Mouse (Mus musculus) limb, embryonic 14.5 days (tissue): ENCODE results near the gene Gm20388. TPM values are rescaled to one million over a fixed set of nuclear protein-coding genes. Genes with fewer than 3 reads are reported as not detected.
"Not testable (repeated sequence)": the region's sequence is repeated elsewhere in the genome, so short reads cannot be mapped to it uniquely, and the experiment has no call there.

ENCODE experiments used
- ATAC-seq: fragments of 200-750 bp; cut with Nextera tagmentation; 2 replicates; pipeline ENCODE4 v1.8.0; 2017; ENCODE audit warnings: low read depth, moderate number of reproducible peaks, moderate TSS enrichment; ENCODE audit not compliant: low FRiP score
- DNase-seq: peaks from one replicate; pipeline ENCODE4 v3.0.0-alpha.2; 2015; ENCODE audit warnings: low spot score
- H3K27ac ChIP-seq: fragments of 300-500 bp; sonication (generic); replicated peaks from 2 replicates; pipeline ENCODE4 v1.5.1; 2014; ENCODE audit warnings: low read depth, mild to moderate bottlenecking, low read length, moderate library complexity, mixed read lengths
- H3K27me3 ChIP-seq: fragments of 300-500 bp; sonication (generic); 2 replicates; pipeline ENCODE4 v1.6.1; 2014; ENCODE audit warnings: low read length, mixed read lengths; ENCODE audit not compliant: control insufficient read depth, insufficient read depth
- H3K36me3 ChIP-seq: fragments of 300-500 bp; sonication (generic); 2 replicates; pipeline ENCODE4 v1.6.1; 2014; ENCODE audit warnings: mild to moderate bottlenecking, low read length, moderate library complexity, mixed read lengths; ENCODE audit not compliant: control insufficient read depth, insufficient read depth
- H3K4me1 ChIP-seq: fragments of 300-500 bp; sonication (generic); 2 replicates; pipeline ENCODE4 v1.6.1; 2014; ENCODE audit warnings: antibody characterized with exemption, low read length, mixed read lengths; ENCODE audit not compliant: control insufficient read depth, insufficient read depth
- H3K4me2 ChIP-seq: fragments of 300-500 bp; sonication (generic); replicated peaks from 2 replicates; pipeline ENCODE4 v1.6.1; 2014; ENCODE audit warnings: low read depth, mild to moderate bottlenecking, low read length, moderate library complexity; ENCODE audit not compliant: severe bottlenecking
- H3K4me3 ChIP-seq: fragments of 300-500 bp; sonication (generic); replicated peaks from 2 replicates; pipeline ENCODE4 v1.5.1; 2014; ENCODE audit warnings: low read length
- H3K9ac ChIP-seq: fragments of 300-500 bp; sonication (generic); 2 replicates; pipeline ENCODE4 v1.6.1; 2014; ENCODE audit warnings: mild to moderate bottlenecking, low read depth, low read length, moderate library complexity; ENCODE audit not compliant: severe bottlenecking
- H3K9me3 ChIP-seq: fragments of 300-500 bp; sonication (generic); 2 replicates; pipeline ENCODE4 v1.6.1; 2016; ENCODE audit warnings: low read length; ENCODE audit not compliant: control insufficient read depth
- POLR2A ChIP-seq: fragments of 200-500 bp; IDR thresholded peaks from 2 replicates; pipeline ENCODE4 v1.8.0; 2012; ENCODE audit warnings: inconsistent platforms, mild to moderate bottlenecking, moderate library complexity, borderline replicate concordance; ENCODE audit not compliant: insufficient read depth, insufficient read length; ENCODE audit errors: extremely low read depth
- WGBS: fragments of 180-500 bp; shearing (Covaris S2); extraction: QIAGEN DNeasy Blood & Tissue Kit; methylation state at CpG from one replicate; pipeline ENCODE4 v1.1.7; 2014; 5-methylcytosine and 5-hydroxymethylcytosine counted together
- polyA plus RNA-seq, 2 experiments: library from polyadenylated mRNA; depleted of rRNA in 1 of 2; stranded (reverse) in 1 of 2; unstranded in 1 of 2; fragments of >200 nt; fragmentation: Nextera tagmentation in 1 of 2; extraction: Ambion mirVana in 1 of 2; gene quantifications; 2 replicates each; pipeline versions ENCODE4 v1.2.1 to v1.2.3; 2012 to 2014

The Gm20388 gene
- polyA plus RNA-seq, 2 experiments = 1.9 to 49.9 TPM

DNA sequence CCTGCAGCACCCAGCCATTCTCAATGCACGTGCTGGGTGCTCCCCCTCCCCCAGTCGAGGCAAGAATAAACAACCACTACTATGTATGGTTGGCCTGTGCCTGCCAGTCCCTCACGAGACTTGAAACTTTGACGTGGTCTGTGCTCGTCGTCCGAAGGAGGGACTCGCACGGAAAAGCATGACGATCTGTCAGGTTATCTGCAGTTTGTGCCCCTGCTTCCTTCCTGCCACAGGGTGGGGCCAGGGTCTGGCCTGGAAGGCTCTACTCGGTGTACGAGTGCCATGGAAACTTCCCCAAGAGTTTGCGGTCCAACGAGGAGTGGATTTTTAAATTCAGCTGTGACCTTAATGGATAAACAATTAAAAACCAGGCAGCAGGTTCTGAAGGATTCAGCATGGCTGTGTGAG, 3896.4 kb downstream of the Gm20388 start:
- Histone ChIP-seq H3K9me3 (no peaks in the 10 kb centered on the region), H3K4me3 (peak overlapping the region; percentile 92), H3K9ac (peak overlapping the region; percentile 78; the same call in 1 of the 2 replicates), H3K27me3 (no peaks in the 10 kb centered on the region), H3K4me1 (peaks cover 14% of the 10 kb centered on the region), H3K36me3 (no peaks in the 10 kb centered on the region; the same call in 1 of the 2 replicates), H3K4me2 (peak overlapping the region; percentile 82), H3K27ac (no peak overlapping the region)
- no peak for DNase-seq
- ATAC-seq = no peak
- WGBS = 11% methylated on average over 14 of the region's 14 CpGs
- TF ChIP-seq POLR2A = no peak

DNA sequence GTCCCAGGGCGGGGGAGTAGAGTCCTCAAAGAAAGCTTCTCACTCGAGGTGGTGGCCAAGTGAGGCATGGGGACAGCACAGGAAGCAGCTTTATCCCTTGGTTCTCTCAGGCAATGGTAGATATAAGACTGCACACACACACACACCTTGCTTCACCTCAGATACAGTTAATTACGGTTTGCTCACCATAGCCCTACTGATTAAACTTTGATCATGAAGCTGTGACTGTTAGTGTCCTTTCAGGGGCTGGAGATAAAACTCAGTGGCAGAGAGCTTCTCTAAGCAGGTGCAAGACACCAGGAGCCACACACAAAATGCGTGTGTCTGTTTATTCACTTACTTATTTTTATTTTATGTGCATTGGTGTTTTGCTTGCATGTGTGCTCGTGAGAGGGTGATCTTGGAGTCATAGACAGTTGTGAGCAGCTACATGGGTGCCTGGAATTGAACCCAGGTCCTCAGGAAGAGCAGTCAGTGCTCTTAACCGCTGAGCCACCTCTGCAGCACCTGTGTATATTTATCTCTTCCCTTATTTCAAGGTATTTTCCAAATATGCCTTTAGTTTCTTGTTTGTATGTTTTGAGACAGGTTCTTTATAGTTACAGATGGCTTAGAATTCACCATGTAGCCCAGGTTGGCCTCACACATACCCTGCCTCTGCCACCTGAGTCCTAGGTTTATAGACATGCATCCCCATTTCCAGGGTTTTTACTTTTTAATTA, 3897.4 kb downstream of the Gm20388 start:
- H3K4me3 ChIP-seq = no peak overlapping the region
- 71% methylated on average over 6 of the region's 6 CpGs for WGBS
- DNase-seq (no peak), ATAC-seq (no peak)
- no peak overlapping the region for H3K27ac ChIP-seq
- no peaks in the 10 kb centered on the region; the same call in 1 of the 2 replicates for H3K36me3 ChIP-seq
- H3K9ac ChIP-seq = no peak overlapping the region
- H3K4me2 ChIP-seq = no peak overlapping the region
- no peak for TF ChIP-seq POLR2A
- H3K9me3 ChIP-seq = no peaks in the 10 kb centered on the region
- no peaks in the 10 kb centered on the region for H3K27me3 ChIP-seq
- H3K4me1 ChIP-seq = peaks cover 14% of the 10 kb centered on the region

DNA sequence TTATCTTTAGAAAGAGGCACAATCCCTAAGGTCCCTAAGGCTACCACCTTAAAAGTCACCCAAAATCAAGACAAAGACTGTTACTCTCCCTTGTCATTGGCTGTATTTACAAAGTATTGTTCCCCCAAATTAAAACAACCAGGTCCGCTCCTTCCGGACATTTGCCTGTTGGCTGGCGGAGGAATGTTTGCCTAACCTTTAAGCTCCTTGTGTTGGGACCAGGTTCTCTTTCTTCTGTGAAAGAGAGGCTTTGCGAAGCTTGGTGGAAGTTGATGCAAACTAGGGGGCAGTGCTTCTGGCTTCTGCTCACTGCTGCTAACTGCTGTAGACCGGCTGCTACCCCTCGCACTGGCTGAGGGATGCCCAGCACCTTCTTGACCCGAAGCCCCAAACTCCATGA, 3898.0 kb downstream of the Gm20388 start:
- peaks cover 20% of the 10 kb centered on the region for H3K4me1 ChIP-seq
- DNase-seq = no peak
- no peaks in the 10 kb centered on the region; the same call in 1 of the 2 replicates for H3K36me3 ChIP-seq
- H3K4me3 ChIP-seq = no peak overlapping the region
- H3K9me3 ChIP-seq = no peaks in the 10 kb centered on the region
- 78% methylated on average over 7 of the region's 7 CpGs for WGBS
- no peak for ATAC-seq
- H3K4me2 ChIP-seq = no peak overlapping the region
- TF ChIP-seq POLR2A = no peak
- H3K9ac ChIP-seq = no peak overlapping the region
- H3K27me3 ChIP-seq = no peaks in the 10 kb centered on the region
- H3K27ac ChIP-seq = no peak overlapping the region

GRCm38 (mm10) chr8:123809342-123809741, 3898.7 kb downstream of the Gm20388 start:
- H3K4me3 ChIP-seq, H3K9me3 ChIP-seq, H3K27ac ChIP-seq, ATAC-seq, H3K9ac ChIP-seq, DNase-seq, H3K36me3 ChIP-seq, H3K4me2 ChIP-seq, H3K27me3 ChIP-seq: not testable (repeated sequence)
- WGBS = 89% methylated on average over 4 of the region's 4 CpGs
- peaks cover 22% of the 10 kb centered on the region for H3K4me1 ChIP-seq

GRCm38 (mm10) chr8:123812227-123812626, 3901.6 kb downstream of the Gm20388 start:
- Histone ChIP-seq H3K4me3 (no peak overlapping the region), H3K36me3 (peaks cover 9% of the 10 kb centered on the region), H3K27me3 (no peaks in the 10 kb centered on the region), H3K9me3 (no peaks in the 10 kb centered on the region), H3K4me2 (no peak overlapping the region), H3K4me1 (peaks cover 12% of the 10 kb centered on the region), H3K27ac (no peak overlapping the region), H3K9ac (no peak overlapping the region)
- TF ChIP-seq POLR2A = no peak
- DNase-seq (no peak), ATAC-seq (no peak)
- 83% methylated on average over 5 of the region's 5 CpGs for WGBS
